Mouse (Mus musculus) kidney, embryonic 15.5 days (tissue): ENCODE measurements around the gene Krtap3-1. TPM values are rescaled to one million over a fixed set of nuclear protein-coding genes. Genes with fewer than 3 reads are reported as not detected.

ENCODE experiments used
- polyA plus RNA-seq: library from polyadenylated mRNA; unstranded; fragments of >200 nt; fragmentation: Nextera tagmentation; extraction: Ambion mirVana; gene quantifications from 2 replicates; pipeline ENCODE4 v1.2.1, GENCODE M21; 2015

Gene Krtap3-1
- polyA plus RNA-seq, 1 experiment from 2014 or later = not detected

Other genes with a start within 250 kb of the Krtap3-1 start
- gene Krt25, start 243.7 kb downstream of the Krtap3-1 start, polyA plus RNA-seq = not detected in 2 replicates
- gene Krt26, start 228.7 kb downstream of the Krtap3-1 start, polyA plus RNA-seq = 0.09 TPM in 1 of 2 replicates, not detected in the other
- gene Krt27, start 215.5 kb downstream of the Krtap3-1 start, polyA plus RNA-seq = not detected in 2 replicates
- 0.10 and 0.31 TPM in 2 replicates for gene Krt28, start 191.7 kb downstream of the Krtap3-1 start, polyA plus RNA-seq
- gene Krt10, start 177.3 kb downstream of the Krtap3-1 start, polyA plus RNA-seq = 28.7 and 35.2 TPM in 2 replicates
- not detected in 2 replicates for gene Krt12, start 144.4 kb downstream of the Krtap3-1 start, polyA plus RNA-seq
- gene Krt20, start 128.5 kb downstream of the Krtap3-1 start, polyA plus RNA-seq = 1.2 and 1.7 TPM in 2 replicates
- 19.9 and 20.3 TPM in 2 replicates for gene Krt23, start 73.5 kb downstream of the Krtap3-1 start, polyA plus RNA-seq
- 0.32 and 0.43 TPM in 2 replicates for gene Krt39, start 45.3 kb downstream of the Krtap3-1 start, polyA plus RNA-seq
- gene Krt40, start 23.5 kb downstream of the Krtap3-1 start, polyA plus RNA-seq = not detected in 2 replicates
- gene Krtap3-3, start 15.8 kb downstream of the Krtap3-1 start, polyA plus RNA-seq = not detected in 2 replicates
- not detected in 2 replicates for gene Krtap3-2, start 9.8 kb downstream of the Krtap3-1 start, polyA plus RNA-seq
- not detected in 2 replicates for gene Gm11939, start 7.2 kb downstream of the Krtap3-1 start, polyA plus RNA-seq
- gene Krtap1-5, start 14.4 kb upstream of the Krtap3-1 start, polyA plus RNA-seq = not detected in 2 replicates
- gene Krtap1-4, start 17.0 kb upstream of the Krtap3-1 start, polyA plus RNA-seq = not detected in 2 replicates
- gene Krtap1-3, start 24.7 kb upstream of the Krtap3-1 start, polyA plus RNA-seq = not detected in 2 replicates
- gene Krtap9-3, start 31.5 kb upstream of the Krtap3-1 start, polyA plus RNA-seq = not detected in 2 replicates
- gene Gm11938, start 36.7 kb upstream of the Krtap3-1 start, polyA plus RNA-seq = not detected in 2 replicates
- not detected in 2 replicates for gene Gm11937, start 43.6 kb upstream of the Krtap3-1 start, polyA plus RNA-seq
- not detected in 2 replicates for gene Krtap2-4, start 48.2 kb upstream of the Krtap3-1 start, polyA plus RNA-seq
- not detected in 2 replicates for gene Gm11562, start 53.8 kb upstream of the Krtap3-1 start, polyA plus RNA-seq
- gene Krtap4-1, start 61.6 kb upstream of the Krtap3-1 start, polyA plus RNA-seq = not detected in 2 replicates
- gene Krtap4-2, start 68.5 kb upstream of the Krtap3-1 start, polyA plus RNA-seq = not detected in 2 replicates
- gene Krtap4-7, start 77.5 kb upstream of the Krtap3-1 start, polyA plus RNA-seq = not detected in 2 replicates
- not detected in 2 replicates for gene Gm11555, start 83.6 kb upstream of the Krtap3-1 start, polyA plus RNA-seq
- not detected in 2 replicates for gene Gm11563, start 92.3 kb upstream of the Krtap3-1 start, polyA plus RNA-seq
- gene Krtap4-6, start 99.3 kb upstream of the Krtap3-1 start, polyA plus RNA-seq = not detected in 2 replicates
- gene Gm14190, start 124.1 kb upstream of the Krtap3-1 start, polyA plus RNA-seq = not detected in 2 replicates
- gene Gm14180, start 167.7 kb upstream of the Krtap3-1 start, polyA plus RNA-seq = not detected in 2 replicates
- gene Gm11595, start 206.3 kb upstream of the Krtap3-1 start, polyA plus RNA-seq = not detected in 2 replicates
- gene Krtap4-8, start 214.1 kb upstream of the Krtap3-1 start, polyA plus RNA-seq = not detected in 2 replicates
- gene Krtap4-9, start 218.6 kb upstream of the Krtap3-1 start, polyA plus RNA-seq = not detected in 2 replicates
- gene Gm11596, start 226.8 kb upstream of the Krtap3-1 start, polyA plus RNA-seq = not detected in 2 replicates
- gene Gm11569, start 232.3 kb upstream of the Krtap3-1 start, polyA plus RNA-seq = not detected in 2 replicates
- gene Gm11554, start 237.8 kb upstream of the Krtap3-1 start, polyA plus RNA-seq = not detected in 2 replicates
- gene Krtap4-13, start 243.3 kb upstream of the Krtap3-1 start, polyA plus RNA-seq = not detected in 2 replicates
- gene Gm11564, start 249.0 kb upstream of the Krtap3-1 start, polyA plus RNA-seq = not detected in 2 replicates